Mouse (Mus musculus) liver, embryonic 14.5 days (tissue): ENCODE data around the gene Tfcp2l1.

Source experiments
- CTCF ChIP-seq: IDR thresholded peaks from 2 replicates; pipeline ENCODE4 v1.5.1; 2016; ENCODE audit warnings: antibody characterized with exemption, low read depth, control low read depth
- EP300 ChIP-seq: IDR thresholded peaks from 2 replicates; pipeline ENCODE4 v1.6.1; 2016; ENCODE audit warnings: antibody characterized with exemption, low read depth

DNA sequence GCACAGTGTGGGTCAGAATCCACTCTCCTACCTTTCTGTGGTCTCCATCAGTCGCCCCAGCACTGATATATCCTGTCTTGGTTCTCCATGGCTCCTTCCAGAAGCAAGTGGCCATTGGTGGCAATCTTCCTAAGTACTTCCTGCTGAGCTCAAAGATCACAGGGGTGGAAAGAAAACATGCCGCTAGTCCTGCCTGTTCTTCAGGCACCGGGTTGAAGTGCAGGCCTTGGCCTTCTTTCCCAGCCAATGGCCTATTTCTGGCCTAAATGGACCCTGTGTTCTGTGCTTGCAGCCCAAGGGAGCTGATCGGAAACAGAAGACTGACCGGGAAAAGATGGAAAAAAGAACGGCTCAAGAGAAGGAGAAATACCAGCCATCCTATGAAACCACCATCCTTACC lies 31.0 kb downstream of the Tfcp2l1 start:
- TF ChIP-seq EP300 = no peak
- TF ChIP-seq CTCF = no peak
